Mouse (Mus musculus) spleen, adult 2 months (tissue): ENCODE data around the gene Ssh2.

Experiments
- CTCF ChIP-seq: fragments of 200-500 bp; IDR thresholded peaks from 2 replicates; pipeline ENCODE4 v1.5.1; 2011; ENCODE audit warnings: mild to moderate bottlenecking, inconsistent platforms; ENCODE audit not compliant: insufficient read depth, insufficient read length, insufficient replicate concordance; ENCODE audit errors: extremely low read depth
- POLR2A ChIP-seq: fragments of 200-500 bp; IDR thresholded peaks from 2 replicates; pipeline ENCODE4 v1.6.1; 2011; ENCODE audit warnings: low read depth, low read length, inconsistent platforms

- TF ChIP-seq CTCF (no peak), POLR2A (no peak)
Measured at GRCm38 (mm10) chr11:77449224-77449623, 233.1 kb downstream of the Ssh2 start.
